Mouse (Mus musculus): ENCODE data around the gene Colgalt2.
"Not testable (repeated sequence)": the region's sequence is repeated elsewhere in the genome, so short reads cannot be mapped to it uniquely, and the experiment has no call there.

Colgalt2 gene

DNA sequence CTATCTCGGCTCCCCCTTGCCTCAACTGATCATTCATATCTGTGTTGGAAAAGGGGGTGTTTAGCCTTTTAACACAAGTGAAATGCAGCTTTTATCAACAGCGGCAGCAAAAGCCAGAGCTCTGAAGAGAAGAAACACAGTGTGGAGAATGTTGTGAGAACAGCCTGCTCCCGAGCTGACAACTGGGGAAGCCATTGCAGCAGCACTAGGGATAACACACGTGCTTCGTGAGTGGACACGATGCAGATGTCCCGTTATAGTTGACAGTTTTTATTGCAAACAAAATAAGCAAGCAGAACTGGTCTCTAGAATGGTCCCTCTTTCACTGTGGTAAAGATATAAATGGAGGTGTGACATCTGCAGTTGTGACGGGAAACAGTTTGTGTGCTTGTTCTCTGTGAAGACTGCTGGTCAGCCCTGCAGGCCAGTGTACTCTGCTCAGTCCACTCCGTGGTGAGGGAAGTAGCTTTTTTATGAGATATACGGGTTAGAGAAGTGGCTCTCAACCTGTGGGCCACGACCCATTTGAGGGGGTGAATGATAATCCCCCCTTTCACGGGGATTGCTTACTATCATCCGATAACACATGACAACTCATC, 16.8 kb downstream of the Colgalt2 start:
- DNase-seq (ENCODE audit: low spot score in 2 of 2) = no peak

DNA sequence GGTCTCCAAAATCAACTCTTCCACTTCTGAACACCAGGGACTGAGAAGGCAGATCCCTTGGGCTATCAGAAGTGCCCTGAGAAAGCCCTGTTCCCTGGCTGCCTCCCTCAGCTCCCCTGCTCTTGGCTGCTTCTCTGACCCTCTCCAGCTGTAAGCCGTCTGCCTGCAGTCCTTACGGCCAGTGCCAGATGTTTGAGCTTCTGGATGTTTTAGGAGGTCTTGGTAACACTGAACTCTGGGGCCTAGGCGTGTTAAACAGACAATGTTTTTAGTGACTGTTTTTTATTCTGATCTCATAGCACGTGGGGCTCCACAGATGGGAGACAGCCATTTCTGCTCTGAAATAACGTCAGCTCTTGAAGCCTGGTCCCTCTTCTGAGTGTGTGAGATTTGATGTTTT, 18.0 kb downstream of the Colgalt2 start:
- no peak for DNase-seq (ENCODE audit: low spot score in 2 of 2)

DNA sequence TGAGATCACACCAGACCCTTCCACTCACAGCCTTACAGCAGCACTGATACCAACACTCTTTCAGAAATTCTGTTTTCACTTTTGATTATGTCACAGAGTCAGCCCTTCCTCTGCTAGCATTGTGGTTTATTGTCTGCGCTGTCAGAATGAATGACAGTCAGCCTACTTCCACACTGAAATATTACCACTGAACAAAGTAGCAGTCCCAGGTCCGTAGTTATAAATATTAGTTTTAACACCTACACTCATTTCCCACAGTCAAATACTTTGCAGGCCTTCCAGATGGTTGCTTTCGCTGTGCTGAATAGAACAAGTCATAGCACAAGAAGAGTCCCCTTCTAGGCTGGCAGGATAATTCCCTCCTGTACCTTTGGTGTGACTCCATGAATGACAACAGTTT, 22.7 kb downstream of the Colgalt2 start:
- DNase-seq (ENCODE audit: low spot score in 2 of 2) = no peak

DNA sequence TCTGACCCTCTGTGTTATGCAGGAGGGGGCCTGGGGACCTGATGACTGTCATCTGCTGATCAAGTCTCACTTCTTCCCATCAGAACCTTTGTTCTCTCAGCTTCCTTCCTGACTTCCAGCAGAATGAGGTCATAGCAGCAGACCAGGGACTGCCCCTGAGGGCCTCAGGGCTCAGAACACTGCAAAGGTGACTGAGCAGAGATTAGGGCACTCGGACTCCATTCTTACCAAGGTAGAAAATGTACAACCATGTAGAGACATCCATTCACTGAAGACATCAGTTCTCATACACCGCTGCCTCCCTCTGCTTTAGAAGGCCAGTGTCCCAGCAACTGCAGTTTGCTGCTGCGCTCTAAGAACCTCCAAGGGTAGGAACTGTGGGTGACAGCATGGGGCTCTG, 23.4 kb downstream of the Colgalt2 start:
- no peak for DNase-seq (ENCODE audit: low spot score in 2 of 2)

DNA sequence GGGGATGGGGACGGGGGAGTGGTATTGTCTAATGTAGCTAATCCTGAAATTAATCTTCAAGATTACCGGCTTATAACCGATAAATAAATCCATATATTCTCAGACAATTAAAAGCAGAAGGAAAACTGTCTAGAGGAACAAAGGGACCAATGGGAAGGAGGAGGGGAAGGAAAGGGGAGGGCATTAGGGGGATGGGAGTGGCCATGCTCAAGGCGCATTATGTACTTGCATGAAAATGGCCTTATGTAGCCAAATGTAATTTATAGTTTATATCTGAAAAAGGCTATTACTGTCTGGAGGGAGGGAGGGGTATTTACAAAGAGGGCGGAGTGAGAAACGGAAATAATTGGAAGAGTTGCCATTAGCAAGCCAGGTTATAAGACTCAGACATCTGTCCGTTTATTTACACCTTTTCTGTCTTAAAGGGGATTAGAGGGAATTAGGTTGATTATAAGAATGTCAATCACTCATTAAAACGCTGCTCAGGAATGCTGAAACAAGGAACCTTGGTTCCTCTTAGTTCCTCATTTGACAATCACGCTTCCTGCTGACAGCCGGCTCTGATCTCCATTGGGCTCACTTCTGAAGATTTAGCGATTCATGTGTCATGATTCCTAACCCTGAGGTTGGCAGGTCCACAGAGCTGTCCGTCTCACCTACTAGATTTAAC, 28.4 kb downstream of the Colgalt2 start:
- DNase-seq (ENCODE audit: low spot score in 2 of 2) = no peak

DNA sequence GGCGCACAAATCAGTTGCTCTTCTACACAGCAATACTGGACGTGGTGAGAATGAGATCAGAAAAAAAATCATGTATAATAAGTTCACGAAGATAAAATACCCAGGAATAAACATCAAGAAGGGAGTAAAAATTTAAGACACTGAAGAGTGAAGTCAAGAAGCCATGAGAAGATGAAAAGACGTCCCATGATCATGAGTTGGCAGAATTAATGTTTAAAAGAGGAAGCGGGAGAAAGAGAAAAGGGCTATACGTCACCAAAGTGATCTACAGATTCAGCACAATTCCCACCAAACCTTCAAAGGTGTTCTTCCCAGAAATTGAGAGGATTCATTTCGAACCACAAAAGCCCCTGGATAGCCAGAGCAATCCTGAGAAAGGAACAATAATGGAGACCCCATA, 30.2 kb downstream of the Colgalt2 start:
- no peak for DNase-seq (ENCODE audit: low spot score in 2 of 2)

DNA sequence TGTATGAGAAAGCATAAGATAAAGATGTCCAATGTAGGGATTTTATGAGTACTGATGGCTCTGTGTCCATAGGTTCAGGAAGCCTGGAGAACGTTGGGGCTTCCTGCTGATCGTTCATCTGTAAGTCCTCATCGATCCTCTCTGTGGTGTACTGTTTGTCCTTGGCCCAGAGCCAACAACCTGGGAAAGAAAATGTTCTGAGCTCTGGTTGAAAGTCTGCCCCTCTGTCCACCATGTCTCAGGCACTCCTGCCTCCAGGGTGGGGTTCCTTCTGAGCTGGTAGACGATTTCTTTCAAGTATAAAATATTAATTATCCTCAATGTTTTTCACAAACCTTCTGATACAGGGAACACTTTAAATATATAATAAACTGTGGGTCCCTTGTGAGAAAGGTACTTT, 34.5 kb downstream of the Colgalt2 start:
- DNase-seq (ENCODE audit: low spot score in 2 of 2) = no peak

DNA sequence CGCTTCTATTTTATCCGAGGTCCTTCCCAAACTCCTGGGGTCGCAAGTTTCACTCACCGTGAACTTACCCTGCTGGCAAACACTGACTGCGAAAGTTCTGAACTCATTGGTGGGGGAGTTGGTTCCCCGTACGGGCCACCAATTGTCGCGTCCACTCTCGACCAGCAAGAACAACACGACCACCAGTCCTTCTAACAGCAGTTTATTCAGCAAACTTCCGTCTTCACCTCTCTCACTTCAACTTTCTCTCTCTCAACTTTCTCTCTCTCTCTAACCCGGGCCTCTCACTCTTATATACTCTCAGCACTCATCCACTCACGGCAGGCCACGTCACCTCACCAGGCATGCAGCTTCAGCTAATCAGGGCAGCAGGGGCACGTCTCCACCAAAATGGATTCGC, 37.9 kb downstream of the Colgalt2 start:
- not testable (repeated sequence) for DNase-seq (ENCODE audit: low spot score in 2 of 2)

DNA sequence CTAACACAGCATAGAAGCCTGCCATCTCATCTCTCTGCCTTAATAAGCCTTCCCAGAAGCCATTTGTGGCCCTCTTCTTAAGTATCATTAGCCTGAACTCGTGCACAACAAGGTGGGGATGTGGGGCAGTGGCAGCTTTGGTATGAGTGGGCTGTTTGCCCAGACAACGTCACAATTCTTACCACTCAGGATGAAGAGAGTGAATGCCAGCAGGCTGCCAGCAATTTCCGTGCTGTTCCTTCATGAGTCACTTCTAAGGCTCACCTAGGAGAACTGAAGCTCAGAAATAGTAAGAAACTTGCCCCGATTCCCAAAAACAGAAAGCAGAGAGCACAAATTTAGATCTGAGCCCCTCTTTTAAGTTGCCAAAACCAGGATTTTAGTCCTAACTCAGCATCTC, 39.8 kb downstream of the Colgalt2 start:
- no peak for DNase-seq (ENCODE audit: low spot score in 2 of 2)

DNA sequence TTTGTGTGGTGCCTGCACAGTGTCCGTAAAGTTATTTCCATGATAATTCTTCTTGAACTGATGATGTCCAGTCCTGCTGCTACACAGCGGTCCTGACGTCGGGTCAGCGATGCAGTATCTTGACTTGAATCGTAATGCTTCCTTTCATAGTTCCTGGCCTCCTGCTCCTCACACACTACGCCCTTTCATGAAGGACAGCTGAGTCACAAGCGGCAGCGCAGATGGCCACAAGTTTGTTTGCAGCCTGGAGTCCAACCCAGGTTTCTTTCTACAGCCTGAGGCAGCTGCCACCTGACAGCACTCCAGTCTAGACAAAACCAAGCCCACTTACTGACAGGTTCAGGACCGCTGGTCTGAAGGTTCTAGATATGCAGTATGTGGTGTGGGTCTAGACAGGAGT, 40.2 kb downstream of the Colgalt2 start:
- no peak for DNase-seq (ENCODE audit: low spot score in 2 of 2)

DNA sequence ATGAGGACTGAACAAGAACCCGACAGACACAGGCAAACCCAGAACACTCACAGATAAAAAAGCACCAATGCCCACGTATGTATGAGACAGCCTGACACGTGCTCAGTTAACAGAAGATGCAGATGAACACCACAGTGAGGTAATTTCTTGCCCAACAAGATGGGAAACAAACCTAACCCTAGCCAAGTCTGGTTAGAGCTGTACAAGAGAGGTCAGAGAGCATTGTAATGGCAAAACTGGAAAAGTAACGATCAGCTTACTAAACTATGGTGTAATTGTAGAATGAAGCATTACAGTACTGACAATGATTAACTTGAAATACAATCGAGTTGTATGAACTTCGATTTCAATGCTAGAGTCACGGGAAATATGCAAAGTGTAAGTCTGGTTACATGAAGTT, 45.0 kb downstream of the Colgalt2 start:
- no peak for DNase-seq (ENCODE audit: low spot score in 2 of 2)

DNA sequence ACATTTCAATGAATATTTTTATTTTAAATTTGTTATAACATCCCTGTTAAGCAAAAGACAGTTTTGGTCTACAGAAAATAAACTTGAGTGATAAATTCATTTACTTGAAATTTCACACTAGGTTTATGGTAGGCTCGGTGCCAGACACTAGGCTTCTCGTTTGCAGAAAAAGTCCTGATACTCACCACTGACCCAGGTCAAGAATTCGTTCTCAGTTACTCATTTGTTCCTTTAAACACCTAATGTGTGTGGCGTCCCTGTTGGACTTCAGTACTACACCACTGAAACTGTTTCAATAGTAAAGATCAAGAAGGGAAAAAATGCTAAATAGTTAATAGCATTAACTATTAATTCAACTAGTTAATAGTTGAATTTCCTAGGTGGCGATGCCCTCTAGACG, 46.3 kb downstream of the Colgalt2 start:
- DNase-seq (ENCODE audit: low spot score in 2 of 2) = no peak

DNA sequence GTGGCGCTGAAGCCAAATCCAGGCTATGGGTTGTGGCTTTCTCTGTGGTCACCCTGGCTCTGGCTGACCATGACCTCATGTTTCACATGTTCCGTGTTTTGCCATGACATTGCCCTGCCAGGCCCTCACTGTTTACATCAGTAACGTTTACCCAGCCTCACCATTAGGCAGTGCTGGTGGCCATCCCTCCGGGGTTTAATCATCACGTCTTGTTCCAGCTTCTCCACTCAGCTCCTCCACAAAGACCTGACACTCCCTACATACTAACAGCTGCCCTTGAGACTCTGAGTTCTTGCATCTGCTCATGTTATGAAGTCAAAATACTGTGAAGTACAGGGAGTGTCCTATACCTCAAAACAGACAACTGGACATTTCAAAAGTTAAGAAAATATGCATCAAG, 54.9 kb downstream of the Colgalt2 start:
- DNase-seq (ENCODE audit: low spot score in 2 of 2) = no peak

DNA sequence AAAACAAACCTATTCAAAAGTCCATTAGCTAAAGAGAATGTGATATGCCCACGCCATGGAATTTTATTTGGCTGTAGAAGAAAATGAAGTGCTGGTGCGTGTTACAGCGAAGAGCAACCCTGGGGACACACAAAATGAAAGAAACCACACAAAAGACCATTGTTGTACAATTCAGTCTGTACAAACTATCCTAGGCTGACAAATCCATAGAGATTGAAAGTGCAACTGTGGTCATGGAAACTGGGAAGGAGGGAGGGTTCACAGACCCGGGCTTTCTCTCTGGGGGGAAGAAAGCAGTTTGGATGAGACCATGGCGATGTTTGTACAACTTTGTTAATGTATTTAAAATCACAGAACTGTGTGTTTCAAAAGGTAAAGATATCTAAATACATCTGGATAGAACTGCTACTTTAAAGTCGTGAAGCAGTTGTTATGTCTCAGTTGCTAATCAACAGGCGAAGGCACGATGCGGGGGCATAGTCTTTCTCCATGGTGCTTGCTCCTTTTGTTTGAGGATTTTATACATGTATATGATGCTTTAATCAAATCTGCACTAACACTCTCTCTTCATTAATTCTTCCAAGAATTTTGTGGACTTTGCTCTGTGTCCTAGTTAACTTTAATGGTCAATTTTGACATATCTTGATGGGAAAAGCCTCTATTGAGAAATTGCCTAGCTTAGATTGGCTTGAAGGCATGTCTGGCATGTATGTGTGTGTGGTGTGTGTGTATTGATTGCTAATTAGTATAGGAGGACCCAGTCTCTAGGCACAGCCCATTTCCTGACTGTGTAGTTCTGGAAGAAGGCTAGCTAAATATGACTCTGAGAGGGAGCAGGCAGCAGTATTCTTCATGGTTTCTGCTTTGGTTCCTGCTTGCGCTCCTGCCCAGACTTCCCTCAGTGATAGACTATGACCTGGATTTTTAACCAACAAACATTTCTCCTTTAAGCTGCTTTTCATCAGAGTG, 55.9 kb downstream of the Colgalt2 start:
- no peak for DNase-seq (ENCODE audit: low spot score in 2 of 2)

DNA sequence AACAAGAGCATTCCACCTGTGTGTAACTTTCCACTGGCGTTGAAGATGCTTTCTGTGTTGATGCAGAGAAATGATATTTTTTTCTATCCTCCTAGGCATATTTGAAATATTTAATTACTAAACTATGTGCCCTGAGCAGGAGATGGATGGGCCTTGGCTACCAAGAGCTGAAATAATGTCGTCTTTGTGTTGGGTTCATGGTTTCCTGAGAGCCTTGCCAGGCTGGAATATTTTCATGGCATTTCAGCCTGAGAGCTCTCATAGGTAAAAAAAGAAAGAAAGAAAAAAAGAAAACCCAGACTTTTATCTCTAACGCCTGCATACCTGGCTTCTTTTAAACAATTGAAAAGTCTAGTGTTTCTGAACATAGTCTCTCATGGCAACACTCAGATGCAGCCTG, 56.6 kb downstream of the Colgalt2 start:
- DNase-seq (ENCODE audit: low spot score in 2 of 2) = no peak

DNA sequence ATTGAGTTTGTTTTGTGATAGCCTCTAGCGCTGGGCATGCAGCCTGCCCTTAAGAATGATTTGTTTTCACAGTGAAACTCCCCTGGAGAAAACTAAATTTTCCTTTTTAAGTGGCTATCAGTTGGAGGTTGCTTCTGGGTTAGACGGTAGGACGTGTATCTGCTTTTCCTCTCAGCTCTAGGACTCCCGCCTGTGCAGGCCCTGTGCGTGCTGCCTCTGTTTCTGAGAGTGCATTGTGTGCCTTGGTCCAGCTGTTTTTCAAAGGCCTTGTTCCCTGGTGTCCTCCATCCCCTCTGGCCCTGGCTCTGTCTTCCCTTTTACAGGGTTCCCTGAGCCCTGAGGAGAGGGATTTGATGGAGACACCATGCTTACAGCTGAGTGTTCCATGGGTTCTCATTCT, 58.0 kb downstream of the Colgalt2 start:
- DNase-seq (ENCODE audit: low spot score in 2 of 2) = no peak

DNA sequence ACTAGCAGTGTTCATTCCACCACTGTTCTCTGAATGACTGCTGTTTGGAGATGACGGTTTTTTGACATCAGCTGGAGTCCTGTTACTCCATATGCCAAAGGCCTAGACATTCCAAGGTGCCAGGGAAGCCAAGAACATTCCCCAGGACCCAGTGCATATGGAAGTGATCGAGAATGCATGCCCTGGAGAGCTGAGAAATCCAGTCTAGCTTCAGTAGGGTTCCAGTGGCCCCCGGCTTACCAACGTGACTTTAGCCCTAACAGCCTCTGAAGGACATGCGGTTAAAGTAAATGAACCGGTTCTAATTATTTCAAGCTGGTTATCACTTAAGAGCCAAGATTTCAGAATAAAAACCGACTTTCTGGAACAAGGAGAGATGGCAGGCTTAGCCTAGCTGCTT, 59.4 kb downstream of the Colgalt2 start:
- DNase-seq (ENCODE audit: low spot score in 2 of 2) = no peak

DNA sequence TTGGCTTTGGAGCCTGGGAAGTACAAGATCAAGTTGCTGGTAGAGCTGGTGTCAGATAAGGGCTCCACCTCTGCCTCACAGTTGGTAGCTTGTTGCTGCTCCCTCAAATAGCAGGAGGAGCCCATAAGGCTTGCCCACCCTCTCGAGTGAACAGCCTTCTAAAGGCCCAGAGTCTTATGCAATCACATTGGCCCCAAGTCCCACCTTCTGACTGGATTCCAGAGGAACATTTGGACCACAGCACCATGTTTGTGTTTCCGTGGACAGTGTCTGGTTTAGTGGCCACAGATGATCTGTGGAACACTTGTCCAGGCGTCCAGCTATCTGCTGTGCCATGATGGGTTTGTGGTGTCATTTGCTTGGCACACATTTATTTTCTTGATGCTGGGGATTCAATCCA, 61.3 kb downstream of the Colgalt2 start:
- no peak for DNase-seq (ENCODE audit: low spot score in 2 of 2)

DNA sequence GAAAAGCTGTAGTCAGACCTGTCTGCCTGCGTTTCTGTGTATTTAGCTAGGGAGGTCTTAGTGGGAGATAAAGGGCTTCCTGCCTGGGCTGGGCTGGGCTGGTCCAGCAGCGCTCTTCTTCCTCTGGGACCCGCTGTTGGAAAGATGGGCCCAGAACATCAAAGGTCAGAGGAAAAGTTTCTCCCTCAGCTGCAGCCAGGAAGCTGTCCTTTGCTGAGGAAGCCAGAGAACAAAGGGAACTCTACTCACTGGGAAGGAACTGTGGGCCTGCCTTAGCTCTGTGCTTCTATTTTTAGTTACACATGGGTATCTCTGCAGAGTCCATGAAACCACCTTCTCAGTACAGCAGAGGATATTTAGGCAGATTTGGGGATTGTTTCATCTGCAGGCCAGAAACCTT, 62.2 kb downstream of the Colgalt2 start:
- DNase-seq (ENCODE audit: low spot score in 2 of 2) = no peak

DNA sequence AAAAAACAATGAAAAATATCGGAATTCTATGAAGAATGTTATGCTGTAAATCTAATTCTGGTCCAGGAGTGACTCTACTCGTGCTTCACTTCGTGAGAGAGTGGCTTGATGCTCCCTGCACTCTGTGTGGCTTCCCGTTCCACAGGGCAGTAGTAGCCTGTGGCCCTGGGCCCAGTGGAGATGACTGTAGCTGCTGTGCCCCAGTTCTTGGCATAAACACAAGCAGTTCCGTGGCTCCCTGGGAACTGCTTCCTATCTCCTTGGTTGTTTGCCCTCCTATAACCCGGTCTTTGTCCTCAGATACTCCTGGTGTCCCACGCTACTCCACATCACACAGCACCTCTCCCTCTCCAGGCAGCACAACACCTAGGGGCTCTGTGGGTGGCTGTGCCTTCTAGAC, 62.7 kb downstream of the Colgalt2 start:
- no peak for DNase-seq (ENCODE audit: low spot score in 2 of 2)

DNA sequence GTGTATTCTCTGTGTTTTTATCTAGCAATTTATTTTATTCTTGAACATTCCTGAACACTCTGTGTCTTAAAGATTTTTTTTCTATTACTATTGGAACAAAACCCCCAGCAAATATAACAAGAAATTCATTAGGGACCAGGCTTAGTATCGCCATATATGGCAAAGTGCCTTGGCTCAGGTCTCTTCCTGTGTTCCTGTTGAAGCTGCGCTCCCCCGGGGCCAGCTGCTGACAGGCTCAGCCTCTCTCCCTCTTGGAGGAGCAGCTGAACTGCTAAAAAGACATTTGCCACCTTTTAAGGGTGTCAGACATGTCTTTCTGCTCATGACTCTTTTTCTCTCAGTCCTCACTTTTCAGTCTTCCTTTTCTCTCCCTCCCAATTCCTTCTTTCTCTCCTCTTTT, 66.7 kb downstream of the Colgalt2 start:
- no peak for DNase-seq (ENCODE audit: low spot score in 2 of 2)

DNA sequence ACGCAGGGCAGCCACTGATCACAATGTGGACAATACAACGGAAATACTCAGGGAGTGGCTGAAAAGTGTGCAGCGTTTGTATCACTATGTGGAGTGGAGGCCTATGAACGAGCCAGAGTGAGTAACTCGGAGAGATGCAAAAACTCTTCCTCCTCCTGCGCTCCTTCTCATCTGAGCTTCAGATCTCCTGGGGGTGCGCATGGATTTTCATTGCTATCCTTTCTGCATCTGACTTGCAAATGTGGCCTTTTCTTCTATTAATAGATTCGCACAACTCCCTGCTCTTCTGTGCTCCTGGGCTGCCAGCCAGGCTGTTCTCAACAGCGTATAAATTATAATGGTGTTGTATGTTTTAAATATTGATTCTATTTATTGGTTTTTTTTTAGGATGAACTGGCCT, 68.8 kb downstream of the Colgalt2 start:
- DNase-seq (ENCODE audit: low spot score in 2 of 2) = no peak

DNA sequence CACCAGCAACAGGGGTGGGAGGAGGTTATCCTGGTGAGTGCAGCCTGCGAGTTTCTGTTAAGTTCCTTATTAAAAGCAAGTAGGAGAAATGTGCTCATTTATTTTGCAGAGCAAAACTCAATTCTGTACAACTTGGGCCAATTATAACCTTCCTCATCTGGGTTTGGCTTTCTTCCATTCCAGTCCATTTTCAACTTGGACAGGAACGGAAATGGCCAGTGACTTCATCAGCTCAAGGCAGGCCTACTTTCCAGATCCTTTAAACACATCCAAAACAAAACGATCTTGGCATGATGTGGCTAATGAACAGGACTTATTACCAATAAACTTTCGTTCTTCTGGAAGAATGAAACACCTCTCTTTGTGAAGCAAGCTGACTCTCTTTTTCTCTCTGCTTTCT, 76.5 kb downstream of the Colgalt2 start:
- DNase-seq (ENCODE audit: low spot score in 2 of 2) = no peak

Measured in natural killer cell, adult 2 months (primary cell).